Mouse (Mus musculus) gastrocnemius, postnatal 36 days (tissue): ENCODE data around the gene Akr1c12. TPM values are rescaled to one million over a fixed set of nuclear protein-coding genes. Genes with fewer than 3 reads are reported as not detected.
"Not testable (repeated sequence)": the region's sequence is repeated elsewhere in the genome, so short reads cannot be mapped to it uniquely, and the experiment has no call there.

ENCODE experiments used
- DNase-seq, 2 experiments: peaks; one replicate each; pipeline ENCODE4 v3.0.0; 2022
- intact Hi-C: fragments of 180-260 bp; cut with DNase I; formaldehyde crosslinking; loops from one replicate; pipeline ENCODE4 v1.15.1; 2025
- long read RNA-seq, 2 experiments: library from polyadenylated mRNA; stranded (forward); transcript quantifications; one replicate each; pipeline ENCODE4 v2.0.0; 2021
- total RNA-seq, 2 experiments: library from RNA; stranded (reverse); gene quantifications; 2 replicates each; pipeline ENCODE4 v1.2.3; 2021

Akr1c12 gene
- not detected for total RNA-seq
- long read RNA-seq, experiment 1: 0 reads
- long read RNA-seq, experiment 2: 0 reads

GRCm38 (mm10) chr13:4279284-4279683 is at the start of gene Akr1c12:
Akr1c12 (minus strand) TSS chr13:4279433.
- intact Hi-C loops: no loop called here
- no peak for DNase-seq

GRCm38 (mm10) chr13:4318773-4319172 is 39.5 kb upstream of the Akr1c12 start:
- intact Hi-C loops: no loop called here
- DNase-seq: no peak

GRCm38 (mm10) chr13:4313907-4314306 is 34.7 kb upstream of the Akr1c12 start:
- DNase-seq: no peak
- intact Hi-C loops: no loop called here

GRCm38 (mm10) chr13:4304861-4305565 is 25.8 kb upstream of the Akr1c12 start:
- intact Hi-C loops: no loop called here
- DNase-seq: no peak

GRCm38 (mm10) chr13:4296991-4297390 is 17.8 kb upstream of the Akr1c12 start:
- no peak for DNase-seq
- intact Hi-C loops: no loop called here

- intact Hi-C loops: loop anchor here (10.0 kb wide), 1 partner anchor 167 kb away; no protein-coding TSS in a partner anchor
These were observed 2.5 kb upstream of the Akr1c12 start for GRCm38 (mm10) chr13:4281471-4282412.

GRCm38 (mm10) chr13:4277526-4277925 is 1.7 kb downstream of the Akr1c12 start:
- intact Hi-C loops: no loop called here
- DNase-seq: no peak

More at GRCm38 (mm10) chr13:4281471-4282412, 2.5 kb upstream of the Akr1c12 start:
- DNase-seq: no peak

GRCm38 (mm10) chr13:4270860-4271259 is 8.4 kb downstream of the Akr1c12 start:
- intact Hi-C loops: no loop called here
- no peak for DNase-seq

GRCm38 (mm10) chr13:4265455-4265854 is 13.8 kb downstream of the Akr1c12 start:
- intact Hi-C loops, DNase-seq: not testable (repeated sequence)

GRCm38 (mm10) chr13:4265047-4265446 is 14.2 kb downstream of the Akr1c12 start:
- intact Hi-C loops: no loop called here
- no peak for DNase-seq

- intact Hi-C loops: no loop called here
- DNase-seq: no peak
These were observed 14.6 kb downstream of the Akr1c12 start for GRCm38 (mm10) chr13:4264612-4265011.

- no peak for DNase-seq
- intact Hi-C loops: no loop called here
These were observed 21.9 kb downstream of the Akr1c12 start for GRCm38 (mm10) chr13:4257349-4257748.

- intact Hi-C loops, DNase-seq: not testable (repeated sequence)
These were observed 22.3 kb downstream of the Akr1c12 start for GRCm38 (mm10) chr13:4256894-4257293.

GRCm38 (mm10) chr13:4249347-4249746 is 29.9 kb downstream of the Akr1c12 start:
- DNase-seq: no peak
- intact Hi-C loops: no loop called here

- DNase-seq: no peak
- intact Hi-C loops: no loop called here
These were observed 34.2 kb downstream of the Akr1c12 start for GRCm38 (mm10) chr13:4244861-4245559.

- intact Hi-C loops: no loop called here
- no peak for DNase-seq
These were observed 45.6 kb downstream of the Akr1c12 start for GRCm38 (mm10) chr13:4233536-4234172.

GRCm38 (mm10) chr13:4233135-4233534 is 46.1 kb downstream of the Akr1c12 start:
- intact Hi-C loops: no loop called here
- no peak for DNase-seq

- DNase-seq: no peak
- intact Hi-C loops: no loop called here
These were observed 48.2 kb downstream of the Akr1c12 start for GRCm38 (mm10) chr13:4230841-4231623.

- intact Hi-C loops: no loop called here
- no peak for DNase-seq
These were observed 50.8 kb downstream of the Akr1c12 start, which contains the start of gene Akr1c19 for GRCm38 (mm10) chr13:4228441-4228840. Akr1c19 (plus strand) TSS chr13:4228700.
